Mouse (Mus musculus) brown adipose tissue, adult 24 weeks (tissue): ENCODE measurements around the gene Arhgef25. TPM values are rescaled to one million over a fixed set of nuclear protein-coding genes. Genes with fewer than 3 reads are reported as not detected.
"Not testable (repeated sequence)": the region's sequence is repeated elsewhere in the genome, so short reads cannot be mapped to it uniquely, and the experiment has no call there.

Experiments used
- H3K27ac ChIP-seq: fragments of 200-500 bp; replicated peaks from 2 replicates; pipeline ENCODE4 v1.5.1; 2012; ENCODE audit warnings: low read depth, mild to moderate bottlenecking, low read length
- H3K4me1 ChIP-seq: fragments of 200-500 bp; 2 replicates; pipeline ENCODE4 v1.6.1; 2012; ENCODE audit warnings: low read length, mixed read lengths; ENCODE audit not compliant: control insufficient read depth, insufficient read depth, insufficient read length
- H3K4me3 ChIP-seq: fragments of 200-500 bp; 2 replicates; pipeline ENCODE4 v1.5.1; 2012; ENCODE audit warnings: low read depth, mild to moderate bottlenecking, low read length, moderate library complexity; ENCODE audit not compliant: insufficient read depth
- polyA plus RNA-seq: library from polyadenylated mRNA; stranded (reverse); fragments of >200 nt; gene quantifications from 2 replicates; pipeline ENCODE4 v1.2.4, GENCODE M21; 2012; ENCODE audit not compliant: missing spikeins, insufficient read depth, insufficient read length

Gene Arhgef25
- polyA plus RNA-seq, 1 experiment, result 4.0 TPM

DNA sequence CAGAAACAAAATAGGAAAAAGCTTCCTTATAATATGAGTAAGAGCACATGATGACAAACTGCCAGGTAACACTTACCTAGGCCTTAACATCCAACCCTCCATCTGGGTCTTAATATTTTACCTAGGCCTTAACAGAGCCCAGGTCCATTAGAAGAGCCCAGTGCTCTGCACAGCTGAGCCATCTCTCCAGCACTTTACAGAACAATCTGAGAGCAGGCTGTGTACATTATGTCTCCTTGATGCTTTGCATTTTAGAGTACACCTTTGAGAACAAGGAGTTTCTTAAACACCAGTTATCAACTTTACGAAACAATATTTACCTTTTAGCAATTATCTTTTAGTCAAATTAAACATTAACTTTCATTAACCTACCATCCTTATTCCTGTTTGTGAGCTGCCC lies 33.8 kb downstream of the Arhgef25 start:
- H3K4me3 ChIP-seq, result no peak overlapping the region
- H3K27ac ChIP-seq, result no peak overlapping the region
- no peaks in the 10 kb centered on the region for H3K4me1 ChIP-seq

DNA sequence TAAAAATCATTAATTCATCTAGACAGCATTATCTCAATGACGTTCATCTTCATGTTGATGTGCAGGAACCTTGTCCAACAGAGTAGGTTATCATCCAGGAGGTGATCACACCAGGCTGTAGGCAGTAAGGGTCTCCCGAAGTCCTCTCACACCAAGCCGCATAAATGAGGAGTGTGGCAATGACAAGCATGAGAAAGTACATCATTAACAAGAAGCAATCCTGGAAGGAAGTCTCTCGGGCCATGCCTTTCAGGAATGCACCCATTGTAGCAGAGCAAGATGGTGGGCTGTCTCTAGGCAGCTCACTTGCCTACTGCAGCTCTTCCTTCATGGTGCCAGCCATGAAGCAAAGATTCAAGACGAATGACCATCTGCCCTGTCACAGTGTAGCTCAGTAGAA lies 35.2 kb downstream of the Arhgef25 start:
- H3K27ac ChIP-seq, result no peak overlapping the region
- H3K4me3 ChIP-seq, result no peak overlapping the region
- H3K4me1 ChIP-seq, result no peaks in the 10 kb centered on the region

DNA sequence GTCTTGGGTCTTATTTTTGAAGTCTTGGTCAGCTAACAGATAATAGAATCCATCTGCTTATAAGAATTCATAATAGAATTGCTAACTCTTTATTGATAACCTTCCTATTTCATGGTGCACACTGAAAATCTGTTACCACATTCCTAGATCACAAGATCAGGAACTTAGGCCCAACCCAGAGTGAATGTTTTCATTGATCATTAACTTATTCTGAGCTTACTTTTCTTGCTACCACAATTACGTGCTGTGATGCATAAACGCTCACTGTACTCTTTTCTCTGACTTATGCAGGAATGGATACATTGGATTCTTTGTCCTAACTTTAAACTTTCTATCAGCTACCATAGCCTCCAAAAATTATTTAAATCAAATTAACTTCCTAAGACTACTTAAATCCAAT lies 35.6 kb downstream of the Arhgef25 start:
- no peak overlapping the region for H3K4me3 ChIP-seq
- H3K27ac ChIP-seq, result no peak overlapping the region
- H3K4me1 ChIP-seq, result no peaks in the 10 kb centered on the region

DNA sequence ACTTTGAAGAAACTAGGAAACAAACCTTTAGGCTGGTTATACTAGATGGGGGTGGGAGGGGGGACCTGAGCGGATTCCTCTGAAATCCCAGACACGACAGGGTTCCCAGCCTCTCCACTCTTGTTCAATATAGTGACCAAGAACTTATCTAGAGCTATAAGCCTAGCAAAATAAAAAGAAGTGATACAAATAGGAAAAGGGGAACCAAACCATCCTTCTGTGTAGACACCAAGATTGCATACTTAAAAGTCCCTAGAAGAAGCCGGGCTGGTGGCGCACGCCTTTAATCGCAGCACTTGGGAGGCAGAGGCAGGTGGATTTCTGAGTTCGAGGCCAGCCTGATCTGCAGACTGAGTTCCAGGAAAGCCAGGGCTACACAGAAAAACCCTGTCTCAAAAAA lies 36.6 kb downstream of the Arhgef25 start:
- Histone ChIP-seq H3K4me1 (no peaks in the 10 kb centered on the region), H3K27ac (no peak overlapping the region), H3K4me3 (no peak overlapping the region)

DNA sequence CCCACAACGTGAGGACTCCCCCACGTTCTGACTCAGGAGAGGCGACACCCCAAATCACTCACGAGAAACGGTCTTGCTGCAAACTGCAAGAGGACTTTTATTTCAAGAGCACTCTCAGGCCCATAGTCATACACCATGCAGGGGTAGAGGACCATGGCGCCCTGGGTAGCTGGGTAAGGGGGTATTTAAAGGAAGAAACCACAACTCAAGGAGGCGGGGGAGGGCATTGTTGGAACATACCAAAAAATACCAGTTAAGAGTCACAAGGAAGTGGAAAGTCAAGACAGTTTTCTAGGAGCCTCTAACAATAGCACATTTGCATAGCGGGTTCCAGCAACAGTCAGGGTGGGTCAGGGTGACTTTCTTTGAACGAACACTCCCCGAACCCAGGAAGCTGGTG lies 37.3 kb downstream of the Arhgef25 start:
- not testable (repeated sequence) for H3K27ac ChIP-seq, H3K4me1 ChIP-seq, H3K4me3 ChIP-seq

DNA sequence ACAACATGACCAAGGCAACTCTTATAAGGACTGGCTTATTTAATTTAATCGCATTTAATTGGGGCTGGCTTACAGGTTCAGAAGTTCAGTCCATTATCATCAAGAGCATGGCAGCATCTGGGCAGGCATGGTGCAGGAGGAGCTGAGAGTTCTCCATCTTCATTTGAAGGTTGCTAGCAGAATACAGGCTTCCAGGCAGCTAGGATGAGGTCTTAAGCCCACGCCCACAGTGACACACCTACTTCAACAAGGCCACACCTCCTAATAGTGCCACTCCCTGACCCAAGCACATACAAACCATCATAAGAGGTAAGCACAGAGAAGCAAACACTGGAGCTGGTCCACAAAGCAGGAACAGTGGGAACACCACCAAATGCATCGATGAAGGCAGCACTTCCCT lies 38.6 kb downstream of the Arhgef25 start:
- not testable (repeated sequence) for H3K4me1 ChIP-seq, H3K27ac ChIP-seq, H3K4me3 ChIP-seq

DNA sequence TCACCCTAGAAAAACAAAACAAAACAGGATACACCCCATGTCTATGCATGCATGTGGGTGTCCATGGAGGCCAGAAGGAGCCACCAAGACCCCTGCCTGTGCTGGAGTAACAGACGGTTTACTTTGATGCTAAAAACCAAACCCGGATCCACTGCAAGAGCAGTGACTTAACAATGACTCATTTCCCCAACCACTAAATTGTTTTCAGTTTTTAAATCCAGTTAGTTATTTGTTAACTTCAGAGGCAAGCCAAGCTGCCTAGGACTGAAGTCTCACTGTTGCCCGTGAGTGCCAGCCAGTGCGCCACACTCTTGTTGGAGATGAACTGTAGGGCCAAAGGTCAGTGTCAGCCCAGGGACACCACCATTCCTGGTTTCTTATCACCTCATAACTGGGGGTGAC lies 39.4 kb downstream of the Arhgef25 start:
- Histone ChIP-seq H3K4me3 (no peak overlapping the region), H3K27ac (no peak overlapping the region)

DNA sequence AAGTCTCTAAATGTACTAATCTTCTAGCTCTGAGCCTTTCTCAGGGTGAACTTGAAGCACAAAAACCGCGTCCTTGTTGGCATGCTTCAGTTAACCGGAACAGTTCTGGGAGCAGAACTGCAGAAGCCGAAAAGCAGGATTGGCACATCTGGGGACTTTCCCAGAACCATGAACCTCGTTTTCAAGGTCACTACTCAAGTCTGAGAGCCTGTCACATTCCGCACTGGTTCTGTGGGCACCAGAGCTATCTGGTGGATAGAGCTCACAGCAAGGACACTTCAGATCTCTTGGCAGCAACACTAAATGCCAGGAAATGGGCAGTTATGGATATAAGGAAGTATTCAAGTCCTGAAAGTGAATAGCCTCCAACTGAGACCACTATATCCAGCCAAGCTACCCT lies 42.7 kb downstream of the Arhgef25 start:
- Histone ChIP-seq H3K27ac (no peak overlapping the region), H3K4me1 (no peaks in the 10 kb centered on the region), H3K4me3 (no peak overlapping the region)

More for the DNA sequence above, 39.4 kb downstream of the Arhgef25 start:
- H3K4me1 ChIP-seq, result no peaks in the 10 kb centered on the region

DNA sequence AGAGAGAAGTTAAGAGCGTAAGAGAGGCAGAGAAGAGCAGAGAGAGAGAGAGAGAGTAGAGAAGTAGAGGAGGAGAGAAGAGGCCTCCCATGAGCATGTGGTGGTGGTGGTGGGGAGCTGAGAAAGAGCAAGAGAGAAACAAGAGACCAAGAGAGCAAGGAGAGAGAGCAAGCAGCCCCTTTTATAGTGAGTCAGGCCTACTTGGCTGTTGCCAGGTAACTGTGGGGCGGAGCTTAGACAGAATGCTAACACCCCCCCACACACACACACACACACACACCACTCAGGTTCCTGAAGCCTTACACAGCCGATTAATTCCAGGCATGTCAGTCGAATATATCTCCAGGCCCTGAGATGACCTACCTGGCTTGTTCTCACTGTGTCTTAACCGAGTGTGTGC lies 44.6 kb downstream of the Arhgef25 start:
- no peaks in the 10 kb centered on the region for H3K4me1 ChIP-seq
- no peak overlapping the region for H3K27ac ChIP-seq
- no peak overlapping the region for H3K4me3 ChIP-seq

DNA sequence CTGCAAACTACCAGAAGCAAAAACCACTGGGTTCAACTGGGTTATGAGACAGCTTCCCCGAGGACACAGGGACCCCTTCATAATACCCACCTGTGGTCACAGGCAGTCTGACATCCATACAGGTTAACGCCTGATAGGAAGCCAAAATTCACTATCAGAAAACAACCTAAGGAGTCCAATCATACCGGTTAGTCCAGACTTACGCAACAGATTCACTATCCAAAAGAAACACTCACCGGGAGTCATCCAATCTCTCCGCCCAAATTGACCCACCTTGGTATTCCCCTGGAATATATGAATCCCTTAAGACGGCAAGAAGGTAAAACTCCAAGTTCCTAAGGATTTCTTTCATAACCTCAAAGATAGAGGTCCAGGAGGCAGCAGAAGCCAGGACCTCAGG lies 45.3 kb downstream of the Arhgef25 start:
- no peaks in the 10 kb centered on the region for H3K4me1 ChIP-seq
- no peak overlapping the region for H3K27ac ChIP-seq
- H3K4me3 ChIP-seq, result no peak overlapping the region

DNA sequence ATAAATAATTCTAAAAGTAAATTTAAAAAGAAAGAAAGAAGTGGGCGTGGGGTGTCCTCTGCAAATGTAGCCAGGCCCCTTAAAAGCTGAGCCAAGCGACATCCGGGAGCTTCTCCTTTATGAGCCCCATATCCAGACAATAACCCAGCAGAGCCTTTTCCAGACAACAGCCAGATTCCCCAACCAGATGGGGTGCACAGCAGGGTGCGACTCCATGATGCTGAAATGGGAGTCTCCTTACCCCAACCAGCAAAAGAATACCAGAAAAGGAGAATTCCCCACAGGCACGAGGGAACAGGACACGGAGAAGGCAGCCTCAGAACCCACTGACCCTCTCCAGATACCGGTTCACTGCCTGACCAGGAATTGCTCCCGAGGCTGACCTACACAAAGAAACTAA lies 46.7 kb downstream of the Arhgef25 start:
- no peak overlapping the region for H3K4me3 ChIP-seq
- no peaks in the 10 kb centered on the region for H3K4me1 ChIP-seq
- no peak overlapping the region for H3K27ac ChIP-seq

DNA sequence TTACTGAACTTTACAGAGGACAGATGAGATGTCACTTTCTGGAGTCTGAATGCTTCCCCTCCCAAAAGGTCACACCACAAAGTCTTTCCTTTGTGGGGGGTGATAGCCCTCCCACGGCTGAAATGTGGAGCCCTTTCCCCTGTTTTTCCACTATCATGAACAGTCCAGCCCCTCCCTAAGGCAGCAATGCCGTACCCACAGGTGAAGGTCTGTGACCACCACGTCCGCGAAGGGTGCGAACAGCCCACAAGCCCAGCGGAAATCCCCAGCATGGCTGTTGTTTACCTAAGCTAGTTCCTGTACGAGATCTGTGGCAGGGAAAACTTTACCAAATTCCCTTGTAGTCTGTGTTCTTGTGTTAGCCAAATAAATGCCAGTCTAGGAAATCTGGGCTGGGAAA lies 48.4 kb downstream of the Arhgef25 start:
- Histone ChIP-seq H3K4me1 (no peaks in the 10 kb centered on the region), H3K4me3 (no peak overlapping the region), H3K27ac (no peak overlapping the region)

DNA sequence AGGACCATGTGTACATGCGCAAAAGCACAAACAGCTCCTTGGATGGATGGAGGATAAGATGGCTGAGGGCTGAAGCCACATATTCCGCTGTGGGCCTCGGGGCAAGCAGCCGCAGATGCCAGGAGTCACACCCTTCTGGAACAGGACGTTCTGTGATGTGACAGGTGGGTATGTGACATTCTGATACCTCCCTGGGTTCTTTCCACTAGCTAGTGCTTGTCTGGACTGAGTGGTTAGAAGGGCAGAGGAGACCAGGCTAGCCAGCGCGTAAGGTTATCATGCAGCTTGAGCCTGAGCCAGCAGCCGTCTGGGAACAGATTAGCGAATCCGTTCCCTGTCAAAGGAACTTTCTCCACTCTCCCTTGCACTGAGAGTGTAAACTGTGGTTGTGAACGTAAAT lies 48.9 kb downstream of the Arhgef25 start:
- H3K27ac ChIP-seq, result no peak overlapping the region
- H3K4me3 ChIP-seq, result no peak overlapping the region
- H3K4me1 ChIP-seq, result no peaks in the 10 kb centered on the region

DNA sequence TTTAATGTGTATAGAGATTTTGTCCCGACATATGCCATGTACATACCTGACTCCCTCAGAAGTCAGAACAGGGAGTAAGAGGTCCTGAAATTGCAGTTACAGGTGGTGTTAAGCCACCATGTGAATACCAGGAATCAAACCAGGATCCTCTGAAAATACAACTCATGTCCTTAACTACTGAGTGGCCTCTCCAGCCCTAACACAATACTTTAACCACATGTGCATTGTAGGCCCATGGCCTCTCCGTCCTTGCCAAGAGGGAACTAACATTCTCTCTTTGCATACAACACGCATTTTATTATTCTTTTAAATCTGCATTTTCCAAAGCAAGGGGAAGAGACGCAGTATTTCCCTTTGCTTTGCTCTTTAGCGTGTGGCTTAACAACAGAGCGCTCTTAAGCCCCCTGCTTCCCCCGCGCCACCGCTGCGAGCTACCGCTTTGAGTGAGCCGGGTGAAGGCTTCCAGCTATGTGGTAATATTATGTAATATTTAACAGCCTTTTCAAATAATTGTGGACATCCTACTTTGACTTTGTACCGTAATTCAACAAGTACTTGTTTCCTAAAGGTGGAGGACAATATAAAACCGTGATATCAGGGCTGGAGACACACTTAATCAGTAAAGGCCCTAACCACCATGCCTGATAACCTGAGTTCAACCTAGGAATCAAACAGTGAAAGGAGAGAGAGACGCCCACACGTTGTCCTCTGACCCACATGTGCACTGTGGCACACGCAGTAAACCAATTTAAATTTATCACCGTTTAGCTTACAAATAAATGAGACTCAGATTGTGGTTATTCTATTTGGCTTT lies 51.3 kb downstream of the Arhgef25 start:
- Histone ChIP-seq H3K4me3 (no peak overlapping the region), H3K27ac (no peak overlapping the region), H3K4me1 (no peaks in the 10 kb centered on the region)

DNA sequence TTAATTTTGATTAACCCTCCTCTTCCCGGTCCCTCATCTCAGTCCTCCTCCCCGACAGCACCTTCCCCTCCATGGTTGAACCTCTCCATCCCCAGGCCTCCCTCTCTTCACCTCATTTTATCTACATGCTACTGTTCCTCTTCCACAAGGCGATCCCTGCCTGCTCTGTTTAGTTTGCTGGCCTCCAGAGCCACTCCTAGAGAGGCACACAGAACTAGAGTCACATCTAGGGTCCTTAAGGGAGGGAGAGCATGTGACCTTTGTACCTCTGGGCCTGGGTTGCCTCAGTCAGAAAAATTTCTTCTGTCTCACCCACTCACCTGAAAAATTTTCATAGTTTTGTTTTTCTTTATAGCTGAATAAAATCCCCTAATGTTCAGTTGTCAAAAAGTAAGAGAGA lies 52.0 kb downstream of the Arhgef25 start:
- Histone ChIP-seq H3K4me1 (no peaks in the 10 kb centered on the region), H3K27ac (no peak overlapping the region), H3K4me3 (no peak overlapping the region)

DNA sequence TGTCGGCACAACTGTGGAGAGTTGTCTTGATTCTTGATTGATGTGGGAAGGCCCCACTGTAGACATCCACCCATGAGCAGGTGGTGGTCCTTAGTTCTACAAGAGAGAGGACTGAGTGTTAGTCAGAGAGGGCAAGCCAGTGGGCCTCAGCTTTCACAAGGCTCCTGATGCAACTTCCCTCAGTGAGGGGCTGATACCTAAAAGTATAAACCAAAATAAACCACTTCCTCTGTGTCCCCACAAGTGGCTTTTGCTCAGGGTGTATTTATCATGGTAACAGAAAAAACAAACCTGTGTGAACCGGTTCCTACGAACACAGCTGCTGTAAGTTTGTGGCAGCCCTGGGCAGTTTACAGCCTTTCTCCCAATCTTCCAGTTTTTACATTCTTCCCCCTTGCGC lies 53.4 kb downstream of the Arhgef25 start:
- no peaks in the 10 kb centered on the region for H3K4me1 ChIP-seq
- no peak overlapping the region for H3K4me3 ChIP-seq
- H3K27ac ChIP-seq, result no peak overlapping the region
